Mouse (Mus musculus) left cerebral cortex, postnatal 25 days (tissue): ENCODE results near the gene Gm9913. TPM values are rescaled to one million over a fixed set of nuclear protein-coding genes. Genes with fewer than 3 reads are reported as not detected.

Source experiments
- DNase-seq, 2 experiments: peaks; one replicate each; pipeline ENCODE4 v3.0.0; 2022; ENCODE audit warnings: low spot score in 2 of 2, mixed read lengths in 1 of 2
- intact Hi-C: fragments of 180-260 bp; cut with DNase I; formaldehyde crosslinking; loops from one replicate; pipeline ENCODE4 v1.15.1; 2025
- total RNA-seq, 2 experiments: library from RNA; stranded (reverse); gene quantifications; 2 replicates each; pipeline ENCODE4 v1.2.3; 2021

Gene Gm9913
- total RNA-seq, 2 experiments from 2014 or later: not detected

GRCm38 (mm10) chr2:125543646-125544045 is 38.8 kb downstream of the Gm9913 start:
- DNase-seq: no peak

GRCm38 (mm10) chr2:125544986-125545385 is 40.1 kb downstream of the Gm9913 start:
- intact Hi-C loops: no loop called here
- DNase-seq: no peak

More at GRCm38 (mm10) chr2:125543646-125544045, 38.8 kb downstream of the Gm9913 start:
- intact Hi-C loops: no loop called here

- no peak for DNase-seq
- intact Hi-C loops: no loop called here
Observed at GRCm38 (mm10) chr2:125548806-125549578, 44.1 kb downstream of the Gm9913 start.

DNA sequence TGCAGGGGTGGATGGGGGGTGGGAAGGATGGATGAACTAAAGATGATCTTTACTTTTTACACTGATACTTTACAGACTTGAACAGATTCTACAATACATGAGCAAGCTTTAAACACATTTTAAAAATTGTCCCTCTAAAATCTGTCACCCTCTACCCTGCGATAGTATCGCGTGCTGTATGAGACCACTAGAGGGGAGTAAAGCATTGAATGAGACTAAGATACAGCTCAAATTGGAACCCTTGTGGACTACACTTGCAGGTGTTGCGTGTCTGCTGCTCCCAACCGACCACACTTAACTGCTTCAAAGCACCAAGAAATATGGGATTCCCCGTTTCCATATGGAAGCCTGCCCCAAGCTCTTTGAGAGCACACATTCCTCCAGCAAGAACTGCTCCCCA is 50.9 kb downstream of the Gm9913 start:
- DNase-seq: no peak
- intact Hi-C loops: no loop called here

Other genes with a start within 250 kb of the Gm9913 start
- gene Fbn1, start 2.9 kb downstream of the Gm9913 start, total RNA-seq: 1 to 10 TPM; 4.7 to 5.4 TPM
- 1 to 10 TPM; 2.0 to 2.5 TPM for gene Cep152, start 120.0 kb downstream of the Gm9913 start, total RNA-seq
- 100 to 1,000 TPM; 229 to 255 TPM for gene Eid1, start 168.0 kb downstream of the Gm9913 start, total RNA-seq
- 1 to 10 TPM; 5.0 TPM for gene Shc4, start 219.1 kb downstream of the Gm9913 start, total RNA-seq